Mouse (Mus musculus) spleen, postnatal 14 days (tissue): ENCODE measurements around the gene Cers3.

Experiments used
- DNase-seq, 2 experiments: peaks; one replicate each; pipeline ENCODE4 v3.0.0; 2021 to 2022; ENCODE audit warnings: low spot score in 2 of 2

The Cers3 gene

GRCm38 (mm10) chr7:66743377-66743781 is at the start of gene Cers3:
TSS of gene Cers3 (plus strand) at chr7:66743504.
- DNase-seq, result no peak

GRCm38 (mm10) chr7:66694467-66694866 is 48.8 kb upstream of the Cers3 start:
- DNase-seq, result no peak

- DNase-seq, result no peak
These were observed 40.6 kb upstream of the Cers3 start for GRCm38 (mm10) chr7:66702721-66703120.

GRCm38 (mm10) chr7:66704631-66705030 is 38.7 kb upstream of the Cers3 start:
- no peak for DNase-seq

GRCm38 (mm10) chr7:66711166-66711565 is 32.1 kb upstream of the Cers3 start:
- no peak for DNase-seq

- no peak for DNase-seq
These were observed 18.8 kb upstream of the Cers3 start for GRCm38 (mm10) chr7:66724514-66724913.

GRCm38 (mm10) chr7:66724954-66725353 is 18.4 kb upstream of the Cers3 start:
- no peak for DNase-seq

GRCm38 (mm10) chr7:66728072-66728471 is 15.2 kb upstream of the Cers3 start:
- DNase-seq, result no peak

- DNase-seq, result no peak
These were observed 14.1 kb upstream of the Cers3 start for GRCm38 (mm10) chr7:66729232-66729631.

- no peak for DNase-seq
These were observed 9.9 kb upstream of the Cers3 start for GRCm38 (mm10) chr7:66733431-66733830.

GRCm38 (mm10) chr7:66733882-66734281 is 9.4 kb upstream of the Cers3 start:
- DNase-seq, result no peak

GRCm38 (mm10) chr7:66734466-66734865 is 8.8 kb upstream of the Cers3 start:
- no peak for DNase-seq

- no peak for DNase-seq
These were observed 8.3 kb upstream of the Cers3 start for GRCm38 (mm10) chr7:66734993-66735392.

GRCm38 (mm10) chr7:66737418-66737817 is 5.9 kb upstream of the Cers3 start:
- no peak for DNase-seq

- DNase-seq, result no peak
These were observed 2.3 kb upstream of the Cers3 start for GRCm38 (mm10) chr7:66741008-66741407.

- DNase-seq, result no peak
These were observed 1.9 kb upstream of the Cers3 start for GRCm38 (mm10) chr7:66741412-66741811.

- DNase-seq, result no peak
These were observed 3.7 kb downstream of the Cers3 start for GRCm38 (mm10) chr7:66746972-66747371.

GRCm38 (mm10) chr7:66749998-66750397 is 6.7 kb downstream of the Cers3 start:
- no peak for DNase-seq

- DNase-seq, result no peak
These were observed 10.5 kb downstream of the Cers3 start for GRCm38 (mm10) chr7:66753816-66754215.

GRCm38 (mm10) chr7:66755611-66756010 is 12.3 kb downstream of the Cers3 start:
- no peak for DNase-seq

GRCm38 (mm10) chr7:66769902-66770301 is 26.6 kb downstream of the Cers3 start:
- no peak for DNase-seq

- DNase-seq, result no peak
These were observed 27.4 kb downstream of the Cers3 start for GRCm38 (mm10) chr7:66770706-66771105.

GRCm38 (mm10) chr7:66771252-66771651 is 27.9 kb downstream of the Cers3 start:
- no peak for DNase-seq

- DNase-seq, result no peak
These were observed 36.1 kb downstream of the Cers3 start for GRCm38 (mm10) chr7:66779411-66779810.
